Mouse (Mus musculus): Measurements from ENCODE around the gene Tapbp. TPM values are rescaled to one million over a fixed set of nuclear protein-coding genes. Genes with fewer than 3 reads are reported as not detected.
A peak's percentile ranks its signal among the peaks of the same experiment; 100 is the strongest.
"Not testable (repeated sequence)": the region's sequence is repeated elsewhere in the genome, so short reads cannot be mapped to it uniquely, and the experiment has no call there.

Gene Tapbp
- polyA plus RNA-seq, 1 experiment, result 225 TPM

DNA sequence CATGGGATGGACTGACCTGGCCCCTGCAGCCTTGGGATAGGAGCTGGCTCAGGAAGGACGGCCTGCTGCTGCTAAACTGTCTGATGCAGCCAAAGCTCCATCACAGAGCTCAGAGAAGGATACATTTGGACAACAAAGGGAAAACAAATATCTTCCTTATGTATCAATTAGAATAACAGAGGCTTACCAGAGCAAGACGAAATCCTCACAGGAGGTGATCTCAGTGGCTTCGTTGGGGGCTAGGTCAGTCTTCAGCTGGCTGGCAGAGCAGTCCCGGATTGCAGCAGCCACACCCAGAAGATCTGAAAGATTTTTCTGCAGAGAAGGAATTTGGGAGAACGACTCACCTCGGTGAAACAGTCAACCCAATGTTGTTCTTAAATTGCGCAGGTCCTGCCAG, 23.3 kb upstream of the Tapbp start:
- no peak for DNase-seq
- TF ChIP-seq CTCF (IDR thresholded peaks at IDR 0.05; ENCODE audit: insufficient read depth, low read length) (no peak), POLR2A (IDR thresholded peaks at IDR 0.05; ENCODE audit: borderline replicate concordance, extremely low read depth, low read depth, low read length) (no peak)
- Histone ChIP-seq H3K4me1 (ENCODE audit: control insufficient read depth, insufficient read depth, low read length) (0 out of 2 replicates have a peak, but pooled peaks cover 3% of the 10 kb centered on the region), H3K4me3 (replicated peaks; ENCODE audit: extremely low read depth, low read depth, low read length) (no peak overlapping the region)
- 33% methylated on average over 7 of the region's 7 CpGs for WGBS

GRCm38 (mm10) chr17:33893011-33893410, 22.7 kb upstream of the Tapbp start:
- H3K4me3 ChIP-seq (replicated peaks; ENCODE audit: extremely low read depth, low read depth, low read length); H3K4me1 ChIP-seq (ENCODE audit: control insufficient read depth, insufficient read depth, low read length); DNase-seq: not testable (repeated sequence)
- 70% methylated on average over 4 of the region's 4 CpGs for WGBS

- no peak overlapping the region for H3K4me3 ChIP-seq (replicated peaks; ENCODE audit: extremely low read depth, low read depth, low read length)
- no peak for TF ChIP-seq POLR2A (IDR thresholded peaks at IDR 0.05; ENCODE audit: borderline replicate concordance, extremely low read depth, low read depth, low read length)
- TF ChIP-seq CTCF (IDR thresholded peaks at IDR 0.05; ENCODE audit: insufficient read depth, low read length), result peak; percentile 54
- no peak for DNase-seq
- WGBS, result 42% methylated on average over 6 of the region's 6 CpGs
- H3K4me1 ChIP-seq (ENCODE audit: control insufficient read depth, insufficient read depth, low read length), result no peaks in the 10 kb centered on the region
These were observed 18.4 kb upstream of the Tapbp start for GRCm38 (mm10) chr17:33897114-33897794.

- not testable (repeated sequence) for H3K4me1 ChIP-seq (ENCODE audit: control insufficient read depth, insufficient read depth, low read length); DNase-seq; H3K4me3 ChIP-seq (replicated peaks; ENCODE audit: extremely low read depth, low read depth, low read length)
- 71% methylated on average over 4 of the region's 4 CpGs for WGBS
These were observed 17.5 kb upstream of the Tapbp start for GRCm38 (mm10) chr17:33898193-33898592.

DNA sequence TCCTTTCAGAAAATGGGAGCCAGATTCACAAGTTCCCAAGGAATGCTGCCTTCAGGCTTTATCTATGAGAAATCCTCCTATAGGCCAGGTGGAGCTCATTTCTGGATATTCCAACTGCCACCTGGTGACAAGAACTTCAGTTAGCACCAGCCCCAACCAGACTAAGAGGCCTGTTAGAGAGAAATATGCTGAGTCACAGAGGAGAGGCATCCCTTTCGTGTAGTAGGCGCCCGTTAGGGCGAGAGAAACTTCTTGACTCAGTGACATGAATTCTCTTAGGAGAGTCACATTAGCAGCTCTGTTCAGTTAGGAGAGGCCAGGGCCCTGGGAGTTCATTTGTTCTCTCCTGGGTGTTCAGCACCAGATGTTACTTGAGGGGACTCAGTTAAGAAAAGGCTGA, 16.1 kb upstream of the Tapbp start:
- 72% methylated on average over 4 of the region's 4 CpGs for WGBS
- no peak for DNase-seq
- no peak for TF ChIP-seq CTCF (IDR thresholded peaks at IDR 0.05; ENCODE audit: insufficient read depth, low read length)
- TF ChIP-seq POLR2A (IDR thresholded peaks at IDR 0.05; ENCODE audit: borderline replicate concordance, extremely low read depth, low read depth, low read length), result no peak
- Histone ChIP-seq H3K4me3 (replicated peaks; ENCODE audit: extremely low read depth, low read depth, low read length) (no peak overlapping the region), H3K4me1 (ENCODE audit: control insufficient read depth, insufficient read depth, low read length) (no peaks in the 10 kb centered on the region)

DNA sequence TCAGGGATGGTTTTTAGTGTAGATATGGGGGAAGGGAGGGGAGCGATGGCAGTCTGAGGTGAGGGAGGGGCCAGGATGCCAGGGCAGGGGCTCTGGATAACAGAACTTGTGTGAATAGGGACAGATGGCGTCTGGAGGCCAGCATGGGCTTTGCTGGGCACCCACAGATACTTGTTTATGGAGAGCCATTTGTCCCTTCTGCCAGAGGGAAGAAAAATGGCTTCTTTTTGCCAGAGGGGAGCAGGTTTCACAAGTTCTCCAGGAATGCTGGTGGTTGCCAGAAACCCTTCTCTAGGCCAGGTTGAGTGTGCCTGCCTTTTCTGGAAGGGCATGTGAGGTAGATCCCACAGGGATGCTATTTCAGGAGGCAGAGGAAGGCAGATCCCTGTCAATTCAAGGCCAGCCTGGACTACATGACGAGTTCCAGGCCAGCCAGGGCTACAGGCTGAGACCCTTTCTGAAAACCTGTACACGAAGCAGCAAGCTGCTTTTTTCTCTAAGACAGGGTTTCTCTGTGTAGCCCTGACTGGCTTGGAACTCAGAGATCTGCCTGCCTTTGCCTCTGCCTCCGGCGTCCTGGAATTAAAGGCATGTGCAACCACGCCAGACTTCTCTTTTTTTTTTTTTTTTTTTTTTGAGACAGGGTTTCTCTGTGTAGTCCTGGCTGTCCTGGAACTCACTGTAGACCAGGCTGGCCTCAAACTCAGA, 15.3 kb upstream of the Tapbp start:
- WGBS, result 68% methylated on average over 7 of the region's 7 CpGs
- no peak for TF ChIP-seq POLR2A (IDR thresholded peaks at IDR 0.05; ENCODE audit: borderline replicate concordance, extremely low read depth, low read depth, low read length)
- TF ChIP-seq CTCF (IDR thresholded peaks at IDR 0.05; ENCODE audit: insufficient read depth, low read length), result no peak

DNA sequence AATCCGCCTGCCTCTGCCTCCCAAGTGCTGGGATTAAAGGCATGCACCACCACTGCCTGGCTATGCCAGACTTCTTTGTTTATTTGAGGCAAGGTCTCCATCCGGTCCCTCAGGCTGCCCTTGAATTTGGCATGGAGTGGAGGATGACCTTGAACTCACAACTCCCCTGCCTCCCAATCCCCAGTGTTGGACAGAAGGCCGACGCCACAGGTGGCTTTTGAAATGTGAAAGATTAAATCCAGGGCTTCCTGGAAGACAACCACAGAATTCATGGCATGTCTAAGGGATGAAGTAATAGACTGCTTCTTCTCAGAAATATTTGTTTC, 14.7 kb upstream of the Tapbp start:
- DNase-seq, result no peak
- H3K4me1 ChIP-seq (ENCODE audit: control insufficient read depth, insufficient read depth, low read length), result no peaks in the 10 kb centered on the region
- H3K4me3 ChIP-seq (replicated peaks; ENCODE audit: extremely low read depth, low read depth, low read length), result no peak overlapping the region
- no peak for TF ChIP-seq CTCF (IDR thresholded peaks at IDR 0.05; ENCODE audit: insufficient read depth, low read length)
- no peak for TF ChIP-seq POLR2A (IDR thresholded peaks at IDR 0.05; ENCODE audit: borderline replicate concordance, extremely low read depth, low read depth, low read length)
- 79% methylated on average over 4 of the region's 4 CpGs for WGBS

More for the DNA sequence above, 15.3 kb upstream of the Tapbp start:
- DNase-seq, result no peak
- no peaks in the 10 kb centered on the region for H3K4me1 ChIP-seq (ENCODE audit: control insufficient read depth, insufficient read depth, low read length)
- no peak overlapping the region for H3K4me3 ChIP-seq (replicated peaks; ENCODE audit: extremely low read depth, low read depth, low read length)

GRCm38 (mm10) chr17:33901653-33902052, 14.0 kb upstream of the Tapbp start:
- 49% methylated on average over 4 of the region's 4 CpGs for WGBS
- no peak for TF ChIP-seq POLR2A (IDR thresholded peaks at IDR 0.05; ENCODE audit: borderline replicate concordance, extremely low read depth, low read depth, low read length)
- no peak for TF ChIP-seq CTCF (IDR thresholded peaks at IDR 0.05; ENCODE audit: insufficient read depth, low read length)
- no peak for DNase-seq
- no peak overlapping the region for H3K4me3 ChIP-seq (replicated peaks; ENCODE audit: extremely low read depth, low read depth, low read length)
- no peaks in the 10 kb centered on the region for H3K4me1 ChIP-seq (ENCODE audit: control insufficient read depth, insufficient read depth, low read length)

DNA sequence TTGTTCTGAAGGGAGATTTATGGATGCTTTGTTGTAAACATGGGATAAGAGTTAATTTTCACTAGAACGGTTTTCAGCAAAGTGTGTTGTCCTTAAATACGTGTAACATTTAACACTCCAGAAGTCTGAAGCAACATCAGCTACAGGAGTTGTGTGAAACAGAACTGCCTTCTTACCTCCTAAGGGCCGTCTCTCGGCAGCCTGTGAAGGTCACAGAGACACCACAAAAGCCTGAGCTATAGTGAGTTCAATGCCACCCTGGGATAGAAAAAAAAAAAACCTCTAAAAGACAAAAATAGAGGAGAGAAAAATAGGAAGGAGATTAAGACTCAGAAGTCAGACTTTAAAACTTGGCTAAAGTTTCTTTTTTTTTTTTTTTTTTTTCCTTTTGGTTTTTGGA, 13.6 kb upstream of the Tapbp start:
- Histone ChIP-seq H3K4me1 (ENCODE audit: control insufficient read depth, insufficient read depth, low read length) (no peaks in the 10 kb centered on the region), H3K4me3 (replicated peaks; ENCODE audit: extremely low read depth, low read depth, low read length) (no peak overlapping the region)
- 55% methylated on average over 4 of the region's 4 CpGs for WGBS
- TF ChIP-seq CTCF (IDR thresholded peaks at IDR 0.05; ENCODE audit: insufficient read depth, low read length) (no peak), POLR2A (IDR thresholded peaks at IDR 0.05; ENCODE audit: borderline replicate concordance, extremely low read depth, low read depth, low read length) (no peak)
- DNase-seq, result no peak

GRCm38 (mm10) chr17:33902491-33902890, 13.2 kb upstream of the Tapbp start:
- Histone ChIP-seq H3K4me1 (ENCODE audit: control insufficient read depth, insufficient read depth, low read length) (no peaks in the 10 kb centered on the region), H3K4me3 (replicated peaks; ENCODE audit: extremely low read depth, low read depth, low read length) (no peak overlapping the region)
- no peak for TF ChIP-seq POLR2A (IDR thresholded peaks at IDR 0.05; ENCODE audit: borderline replicate concordance, extremely low read depth, low read depth, low read length)
- TF ChIP-seq CTCF (IDR thresholded peaks at IDR 0.05; ENCODE audit: insufficient read depth, low read length), result no peak
- WGBS, result 46% methylated on average over 7 of the region's 7 CpGs
- DNase-seq, result no peak

- WGBS, result 74% methylated on average over 6 of the region's 6 CpGs
- H3K4me3 ChIP-seq (replicated peaks; ENCODE audit: extremely low read depth, low read depth, low read length); H3K4me1 ChIP-seq (ENCODE audit: control insufficient read depth, insufficient read depth, low read length); DNase-seq: not testable (repeated sequence)
These were observed 11.6 kb upstream of the Tapbp start for GRCm38 (mm10) chr17:33903911-33904651.

GRCm38 (mm10) chr17:33904835-33905234, 10.9 kb upstream of the Tapbp start, which contains the start of gene Platr17:
Gene Platr17, plus strand, starts transcription at chr17:33905135.
- H3K4me3 ChIP-seq (replicated peaks; ENCODE audit: extremely low read depth, low read depth, low read length); H3K4me1 ChIP-seq (ENCODE audit: control insufficient read depth, insufficient read depth, low read length); DNase-seq: not testable (repeated sequence)
- WGBS, result 47% methylated on average over 4 of the region's 4 CpGs
